In genomic region chr5:113035094-113036047, GRCm38 (mm10) we compare ENCODE assay signal across 9 mouse cellular contexts. TPM values are rescaled to one million over a fixed set of nuclear protein-coding genes. Genes with fewer than 3 reads are reported as not detected.
DNase-seq lines count a peak whose midpoint lies in the region; ATAC-seq and TF ChIP-seq lines count a peak whose summit lies in the region.
"Had no signal": no experiment of that assay in that cellular context is flagged by ENCODE, and none has a peak within 500 bp of the region (broad histone marks: within the 10 kb centered on the region; RNA-seq: fewer than 3 reads in every experiment).

No protein-coding gene starts in this region.

- peaks cover 9% of the 10 kb centered on the region for H3K27me3 ChIP-seq in heart, embryonic 13.5 days (replicated peaks)
- no peaks in the 10 kb centered on the region for H3K27me3 ChIP-seq in intestine, embryonic 15.5 days (replicated peaks)
- H3K27me3 ChIP-seq in midbrain, embryonic 15.5 days (replicated peaks): no peaks in the 10 kb centered on the region
- H3K27me3 ChIP-seq in cerebellum, adult 2 months (ENCODE audit: control insufficient read depth, insufficient read depth, low read length): no peaks in the 10 kb centered on the region

- intact Hi-C loops in heart, postnatal 36 days (cut with DNase I): no loop called here

- H3K4me2 ChIP-seq in heart, embryonic 13.5 days: peak overlapping the region; percentile 2; the same call in 1 of the 2 replicates
- H3K4me2 ChIP-seq in intestine, embryonic 15.5 days (replicated peaks): no peak overlapping the region
- H3K4me2 ChIP-seq in midbrain, embryonic 15.5 days: no peak overlapping the region

- H3K9ac ChIP-seq in heart, embryonic 13.5 days: no peak overlapping the region
- no peak overlapping the region for H3K9ac ChIP-seq in intestine, embryonic 15.5 days
- no peak overlapping the region for H3K9ac ChIP-seq in midbrain, embryonic 15.5 days

- WGBS in heart, embryonic 13.5 days: 59% methylated on average over 10 of the region's 10 CpGs
- WGBS in intestine, embryonic 15.5 days: 55% methylated on average over 10 of the region's 10 CpGs
- WGBS in midbrain, embryonic 15.5 days: 65% methylated on average over 10 of the region's 10 CpGs
- 31% methylated on average over 10 of the region's 10 CpGs for WGBS in cerebellum, adult 2 months

- no peak for TF ChIP-seq CTCF in cerebellum, adult 2 months (IDR thresholded peaks at IDR 0.05; ENCODE audit: borderline replicate concordance, insufficient read depth, low read depth, low read length)

- TF ChIP-seq POLR2A in cerebellum, adult 2 months (IDR thresholded peaks at IDR 0.05; ENCODE audit: borderline replicate concordance, insufficient read depth, low read length): no peak

- H3K27ac ChIP-seq in heart, embryonic 13.5 days (replicated peaks): peak overlapping the region; percentile 22; the same call in 1 of the 2 replicates
- H3K27ac ChIP-seq in intestine, embryonic 15.5 days: no peak overlapping the region
- H3K27ac ChIP-seq in midbrain, embryonic 15.5 days: peak overlapping the region; percentile 61
- H3K27ac ChIP-seq in cerebellum, adult 2 months (ENCODE audit: insufficient read depth, low read length): no peak overlapping the region

- no peak for DNase-seq in heart, postnatal 36 days
- peak; percentile 65 to 77 for DNase-seq in CD8-positive naive resting alpha-beta T cell, adult 2 months (ENCODE audit: low read depth in 2 of 2, low spot score in 2 of 2)
- no peak for DNase-seq in retina, postnatal 1 day
- no peak for DNase-seq in cerebellum, adult 2 months
- DNase-seq in embryo, embryonic 11 days: no peak
- DNase-seq: gastrocnemius, postnatal 25 days had no signal

- no peak overlapping the region for H3K4me3 ChIP-seq in heart, embryonic 13.5 days
- H3K4me3 ChIP-seq in intestine, embryonic 15.5 days (replicated peaks): no peak overlapping the region
- H3K4me3 ChIP-seq in midbrain, embryonic 15.5 days: no peak overlapping the region
- no peak overlapping the region for H3K4me3 ChIP-seq in cerebellum, adult 2 months (replicated peaks; ENCODE audit: insufficient read depth, low read depth, low read length)

- no peak for ATAC-seq in heart, embryonic 13.5 days (ENCODE audit: extremely low read depth, insufficient number of reproducible peaks, low FRiP score, low TSS enrichment)
- ATAC-seq in intestine, embryonic 15.5 days: peak; percentile 70
- no peak for ATAC-seq in midbrain, embryonic 15.5 days (replicated peaks)

- peaks cover 25% of the 10 kb centered on the region for H3K4me1 ChIP-seq in heart, embryonic 13.5 days
- peaks cover 11% of the 10 kb centered on the region for H3K4me1 ChIP-seq in intestine, embryonic 15.5 days (replicated peaks)
- peaks cover 26% of the 10 kb centered on the region for H3K4me1 ChIP-seq in midbrain, embryonic 15.5 days
- peaks cover 26% of the 10 kb centered on the region for H3K4me1 ChIP-seq in cerebellum, adult 2 months (ENCODE audit: control insufficient read depth, insufficient read depth, low read length)

- H3K9me3 ChIP-seq in heart, embryonic 13.5 days: no peaks in the 10 kb centered on the region
- no peaks in the 10 kb centered on the region for H3K9me3 ChIP-seq in intestine, embryonic 15.5 days
- H3K9me3 ChIP-seq in midbrain, embryonic 15.5 days: no peaks in the 10 kb centered on the region

- no peaks in the 10 kb centered on the region for H3K36me3 ChIP-seq in heart, embryonic 13.5 days
- H3K36me3 ChIP-seq in intestine, embryonic 15.5 days: no peaks in the 10 kb centered on the region
- H3K36me3 ChIP-seq in midbrain, embryonic 15.5 days (replicated peaks): no peaks in the 10 kb centered on the region

RNA-seq across cellular contexts. Expression of gene Grk3, which starts 19.8 kb away (rescaled TPM):
- 12.3 TPM in 2 replicates for polyA plus RNA-seq in heart, embryonic 13.5 days (2015; fragmentation: Nextera tagmentation; extraction: Ambion mirVana)
- 1 to 10 TPM; 5.0 to 5.3 TPM for total RNA-seq in heart, postnatal 36 days (2021)
- polyA plus RNA-seq in intestine, embryonic 15.5 days (2015; fragmentation: Nextera tagmentation; extraction: Ambion mirVana): 13.0 and 13.4 TPM in 2 replicates
- polyA plus RNA-seq in midbrain, embryonic 15.5 days (2015; fragmentation: Nextera tagmentation; extraction: Ambion mirVana): 27.2 and 31.8 TPM in 2 replicates
- polyA plus RNA-seq in cerebellum, adult 2 months (2012; rRNA removed): 58.0 and 66.0 TPM in 2 replicates

RNA-seq across cellular contexts. Expression of gene Crybb2, which starts 34.5 kb away (rescaled TPM):
- polyA plus RNA-seq in heart, embryonic 13.5 days (2015; fragmentation: Nextera tagmentation; extraction: Ambion mirVana): not detected in 2 replicates
- not detected for total RNA-seq in heart, postnatal 36 days (2021)
- polyA plus RNA-seq in intestine, embryonic 15.5 days (2015; fragmentation: Nextera tagmentation; extraction: Ambion mirVana): not detected in 2 replicates
- not detected in 2 replicates for polyA plus RNA-seq in midbrain, embryonic 15.5 days (2015; fragmentation: Nextera tagmentation; extraction: Ambion mirVana)
- polyA plus RNA-seq in cerebellum, adult 2 months (2012; rRNA removed): not detected in 2 replicates
- total RNA-seq: gastrocnemius, postnatal 25 days had no signal

RNA-seq across cellular contexts. Expression of gene Crybb3, which starts 46.0 kb away (rescaled TPM):
- 0.86 and 0.93 TPM in 2 replicates for polyA plus RNA-seq in heart, embryonic 13.5 days (2015; fragmentation: Nextera tagmentation; extraction: Ambion mirVana)
- total RNA-seq in heart, postnatal 36 days (2021): 1 to 10 TPM in 1 of 2 experiments, under 1 TPM in 1; 0.28 to 1.8 TPM
- 0.36 and 1.1 TPM in 2 replicates for polyA plus RNA-seq in intestine, embryonic 15.5 days (2015; fragmentation: Nextera tagmentation; extraction: Ambion mirVana)
- polyA plus RNA-seq in midbrain, embryonic 15.5 days (2015; fragmentation: Nextera tagmentation; extraction: Ambion mirVana): 1.1 and 1.6 TPM in 2 replicates
- polyA plus RNA-seq in cerebellum, adult 2 months (2012; rRNA removed): 1.7 and 3.2 TPM in 2 replicates

Comparison
In these comparisons a context has a peak if more than half of its experiments do, and no peak if none do; other contexts are left out.
1. H3K27ac ChIP-seq: peak in heart, embryonic 13.5 days (single experiment) and midbrain, embryonic 15.5 days (single experiment); none in intestine, embryonic 15.5 days (single experiment) and cerebellum, adult 2 months (single experiment).
2. DNase-seq: peak in CD8-positive naive resting alpha-beta T cell, adult 2 months (2 of 2); none in heart, postnatal 36 days (0 of 2), retina, postnatal 1 day (single experiment), cerebellum, adult 2 months (0 of 2) and embryo, embryonic 11 days (single experiment).